Mouse (Mus musculus) limb, embryonic 14.5 days (tissue): Measurements from ENCODE around the gene Mctp2. TPM values are rescaled to one million over a fixed set of nuclear protein-coding genes. Genes with fewer than 3 reads are reported as not detected.

ENCODE experiments used
- ATAC-seq: fragments of 200-750 bp; cut with Nextera tagmentation; 2 replicates; pipeline ENCODE4 v1.8.0; 2017; ENCODE audit warnings: low read depth, moderate number of reproducible peaks, moderate TSS enrichment; ENCODE audit not compliant: low FRiP score
- DNase-seq: peaks from one replicate; pipeline ENCODE4 v3.0.0-alpha.2; 2015; ENCODE audit warnings: low spot score
- H3K27ac ChIP-seq: fragments of 300-500 bp; sonication (generic); replicated peaks from 2 replicates; pipeline ENCODE4 v1.5.1; 2014; ENCODE audit warnings: low read depth, mild to moderate bottlenecking, low read length, moderate library complexity, mixed read lengths
- H3K27me3 ChIP-seq: fragments of 300-500 bp; sonication (generic); 2 replicates; pipeline ENCODE4 v1.6.1; 2014; ENCODE audit warnings: low read length, mixed read lengths; ENCODE audit not compliant: control insufficient read depth, insufficient read depth
- H3K36me3 ChIP-seq: fragments of 300-500 bp; sonication (generic); 2 replicates; pipeline ENCODE4 v1.6.1; 2014; ENCODE audit warnings: mild to moderate bottlenecking, low read length, moderate library complexity, mixed read lengths; ENCODE audit not compliant: control insufficient read depth, insufficient read depth
- H3K4me1 ChIP-seq: fragments of 300-500 bp; sonication (generic); 2 replicates; pipeline ENCODE4 v1.6.1; 2014; ENCODE audit warnings: antibody characterized with exemption, low read length, mixed read lengths; ENCODE audit not compliant: control insufficient read depth, insufficient read depth
- H3K4me2 ChIP-seq: fragments of 300-500 bp; sonication (generic); replicated peaks from 2 replicates; pipeline ENCODE4 v1.6.1; 2014; ENCODE audit warnings: low read depth, mild to moderate bottlenecking, low read length, moderate library complexity; ENCODE audit not compliant: severe bottlenecking
- H3K4me3 ChIP-seq: fragments of 300-500 bp; sonication (generic); replicated peaks from 2 replicates; pipeline ENCODE4 v1.5.1; 2014; ENCODE audit warnings: low read length
- H3K9ac ChIP-seq: fragments of 300-500 bp; sonication (generic); 2 replicates; pipeline ENCODE4 v1.6.1; 2014; ENCODE audit warnings: mild to moderate bottlenecking, low read depth, low read length, moderate library complexity; ENCODE audit not compliant: severe bottlenecking
- H3K9me3 ChIP-seq: fragments of 300-500 bp; sonication (generic); 2 replicates; pipeline ENCODE4 v1.6.1; 2016; ENCODE audit warnings: low read length; ENCODE audit not compliant: control insufficient read depth
- POLR2A ChIP-seq: fragments of 200-500 bp; IDR thresholded peaks from 2 replicates; pipeline ENCODE4 v1.8.0; 2012; ENCODE audit warnings: inconsistent platforms, mild to moderate bottlenecking, moderate library complexity, borderline replicate concordance; ENCODE audit not compliant: insufficient read depth, insufficient read length; ENCODE audit errors: extremely low read depth
- WGBS: fragments of 180-500 bp; shearing (Covaris S2); extraction: QIAGEN DNeasy Blood & Tissue Kit; methylation state at CpG from one replicate; pipeline ENCODE4 v1.1.7; 2014; 5-methylcytosine and 5-hydroxymethylcytosine counted together
- polyA plus RNA-seq, 2 experiments: library from polyadenylated mRNA; depleted of rRNA in 1 of 2; stranded (reverse) in 1 of 2; unstranded in 1 of 2; fragments of >200 nt; fragmentation: Nextera tagmentation in 1 of 2; extraction: Ambion mirVana in 1 of 2; gene quantifications; 2 replicates each; pipeline versions ENCODE4 v1.2.1 to v1.2.3; 2012 to 2014

Mctp2 gene
- polyA plus RNA-seq, 2 experiments, result 0.47 to 0.89 TPM

DNA sequence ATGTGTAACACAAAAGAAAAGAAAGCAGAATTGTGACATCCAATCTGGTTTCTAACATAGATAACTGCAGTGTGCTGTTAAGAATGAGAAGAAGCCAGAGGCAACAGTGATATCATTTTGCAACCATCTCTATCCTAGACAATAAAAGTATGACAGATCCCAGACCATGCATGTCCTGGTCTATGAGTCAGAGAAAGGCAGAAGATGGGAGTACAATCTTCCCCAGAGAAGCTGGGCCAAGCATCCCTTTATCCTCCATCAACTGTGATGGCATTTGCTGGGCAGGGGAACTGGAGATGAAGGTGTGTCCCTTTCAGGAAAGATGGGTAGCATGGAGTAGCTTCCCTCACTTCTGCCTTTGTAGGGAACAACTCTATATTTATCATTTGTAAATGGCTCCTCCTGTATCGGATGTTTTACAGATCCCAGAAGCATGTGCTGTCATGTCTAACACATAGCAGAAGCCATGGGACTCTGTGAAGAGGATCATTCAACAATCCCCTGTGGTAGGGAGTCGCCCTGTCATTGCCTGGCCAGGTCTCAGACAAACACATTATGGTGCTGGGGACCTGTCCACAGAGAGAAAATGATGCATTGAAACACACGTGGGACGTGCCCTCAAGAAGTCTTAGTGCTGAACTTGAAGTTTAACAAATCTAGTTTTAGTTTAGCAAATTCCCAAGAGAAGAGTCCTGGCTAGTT, 188.9 kb downstream of the Mctp2 start:
- no peaks in the 10 kb centered on the region for H3K9me3 ChIP-seq
- no peaks in the 10 kb centered on the region for H3K36me3 ChIP-seq
- no peak for TF ChIP-seq POLR2A
- H3K27me3 ChIP-seq, result no peaks in the 10 kb centered on the region
- no peak overlapping the region for H3K27ac ChIP-seq
- 82% methylated on average over 4 of the region's 4 CpGs for WGBS
- no peak for ATAC-seq
- no peak overlapping the region for H3K4me3 ChIP-seq
- H3K9ac ChIP-seq, result no peak overlapping the region
- no peak for DNase-seq
- no peaks in the 10 kb centered on the region for H3K4me1 ChIP-seq
- H3K4me2 ChIP-seq, result no peak overlapping the region

GRCm38 (mm10) chr7:72115073-72115472, 191.3 kb downstream of the Mctp2 start:
- no peaks in the 10 kb centered on the region for H3K27me3 ChIP-seq
- H3K4me3 ChIP-seq, result no peak overlapping the region
- no peaks in the 10 kb centered on the region for H3K9me3 ChIP-seq
- H3K27ac ChIP-seq, result no peak overlapping the region
- H3K4me1 ChIP-seq, result no peaks in the 10 kb centered on the region
- H3K4me2 ChIP-seq, result no peak overlapping the region
- H3K36me3 ChIP-seq, result no peaks in the 10 kb centered on the region
- no peak for TF ChIP-seq POLR2A
- 89% methylated on average over 2 of the region's 2 CpGs for WGBS
- H3K9ac ChIP-seq, result no peak overlapping the region
- DNase-seq (no peak), ATAC-seq (no peak)

DNA sequence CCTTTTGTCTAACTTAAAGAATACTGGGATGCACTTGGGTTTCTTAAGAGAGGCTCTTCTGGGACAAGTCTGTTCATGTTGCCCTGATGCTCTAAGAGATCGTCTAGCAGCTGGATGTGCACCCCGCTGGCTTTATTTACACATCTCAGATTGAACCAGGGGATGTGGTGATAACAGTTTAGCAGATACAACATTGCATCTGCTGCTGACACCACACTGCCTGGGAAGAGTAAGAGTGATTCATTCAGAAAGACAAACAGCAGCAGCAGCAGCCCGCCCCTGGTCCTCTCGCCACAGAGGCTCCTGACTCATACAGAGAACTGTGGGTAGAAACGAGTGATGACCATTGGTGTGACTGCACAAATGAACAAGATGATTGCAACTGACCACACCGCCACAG, 195.8 kb downstream of the Mctp2 start:
- TF ChIP-seq POLR2A, result no peak
- no peak overlapping the region for H3K9ac ChIP-seq
- 76% methylated on average over 6 of the region's 6 CpGs for WGBS
- ATAC-seq (no peak), DNase-seq (no peak)
- no peaks in the 10 kb centered on the region for H3K9me3 ChIP-seq
- H3K27ac ChIP-seq, result no peak overlapping the region
- H3K27me3 ChIP-seq, result no peaks in the 10 kb centered on the region
- no peaks in the 10 kb centered on the region for H3K36me3 ChIP-seq
- no peak overlapping the region for H3K4me2 ChIP-seq
- no peak overlapping the region for H3K4me3 ChIP-seq
- H3K4me1 ChIP-seq, result no peaks in the 10 kb centered on the region

DNA sequence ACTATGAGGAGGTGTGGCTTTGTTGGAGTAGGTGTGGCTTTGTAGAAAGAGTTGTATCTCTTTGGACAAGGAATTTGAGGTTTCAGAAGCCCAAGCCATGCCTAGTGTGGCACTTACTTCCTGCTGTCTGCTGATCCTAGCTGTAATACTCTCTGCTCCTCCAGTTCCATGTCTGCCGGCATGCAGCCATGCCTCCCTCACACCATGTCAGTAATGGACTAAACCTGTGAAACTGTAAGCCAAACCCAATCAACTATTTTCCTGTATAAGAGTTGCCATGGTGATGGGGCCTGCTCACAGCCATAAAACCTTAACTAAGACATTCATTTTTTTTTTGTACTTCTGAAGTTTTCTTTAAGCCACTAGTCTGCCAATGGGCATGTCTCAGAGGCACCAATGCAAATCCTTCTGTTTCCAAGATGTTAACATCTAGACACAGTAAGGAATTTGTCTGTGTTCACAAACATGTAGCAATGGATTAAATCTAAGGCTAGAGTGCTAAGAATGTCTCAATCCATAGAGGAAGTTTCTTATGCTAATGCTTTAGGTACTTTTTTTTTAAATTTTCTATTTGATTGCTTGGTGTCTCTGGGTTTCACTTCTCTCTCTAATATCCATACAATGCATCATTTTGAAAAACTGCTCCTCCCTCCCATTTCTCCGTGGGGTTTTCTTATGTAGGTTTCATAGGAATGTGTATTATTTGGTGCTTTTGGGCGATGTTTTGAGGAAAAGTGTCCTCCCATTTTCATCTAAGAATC, 197.6 kb downstream of the Mctp2 start:
- Histone ChIP-seq H3K9ac (no peak overlapping the region), H3K4me1 (no peaks in the 10 kb centered on the region), H3K9me3 (no peaks in the 10 kb centered on the region), H3K4me3 (no peak overlapping the region), H3K27me3 (no peaks in the 10 kb centered on the region), H3K36me3 (no peaks in the 10 kb centered on the region), H3K27ac (no peak overlapping the region), H3K4me2 (no peak overlapping the region)
- WGBS, result 70% methylated on average over 3 of the region's 3 CpGs
- DNase-seq (no peak), ATAC-seq (no peak)
- TF ChIP-seq POLR2A, result no peak

DNA sequence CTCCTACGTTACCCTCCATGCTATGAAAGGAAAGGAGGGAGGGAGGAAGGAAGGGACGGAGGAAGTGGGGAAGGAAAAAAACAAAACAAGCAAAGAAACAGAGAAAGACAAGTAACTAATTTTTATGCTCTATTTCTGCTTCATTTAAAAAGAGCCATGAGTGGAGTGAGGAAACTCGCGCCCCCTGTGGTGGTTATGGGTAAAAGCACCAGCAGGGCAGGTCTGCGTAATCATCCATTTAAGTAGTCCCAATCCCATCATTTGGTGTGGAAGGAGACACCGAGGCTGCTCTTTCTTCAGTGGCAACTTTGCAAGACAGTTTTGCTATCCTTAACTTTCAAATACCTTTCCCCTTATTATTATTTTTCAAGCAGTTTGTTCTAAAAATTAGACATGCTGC, 202.2 kb downstream of the Mctp2 start:
- no peak overlapping the region for H3K4me2 ChIP-seq
- H3K4me1 ChIP-seq, result no peaks in the 10 kb centered on the region
- no peaks in the 10 kb centered on the region for H3K9me3 ChIP-seq
- no peak for ATAC-seq
- H3K4me3 ChIP-seq, result no peak overlapping the region
- H3K27me3 ChIP-seq, result no peaks in the 10 kb centered on the region
- WGBS, result 65% methylated on average over 6 of the region's 6 CpGs
- no peak for TF ChIP-seq POLR2A
- H3K27ac ChIP-seq, result no peak overlapping the region
- no peaks in the 10 kb centered on the region for H3K36me3 ChIP-seq
- no peak for DNase-seq
- H3K9ac ChIP-seq, result no peak overlapping the region
